Mouse (Mus musculus) cerebellum, postnatal 10 days (tissue): ENCODE measurements around the gene Neurod6.

Source experiments
- DNase-seq, 2 experiments: peaks; one replicate each; pipeline ENCODE4 v3.0.0; 2021; ENCODE audit warnings: mixed read lengths in 2 of 2

Neurod6 gene

DNA sequence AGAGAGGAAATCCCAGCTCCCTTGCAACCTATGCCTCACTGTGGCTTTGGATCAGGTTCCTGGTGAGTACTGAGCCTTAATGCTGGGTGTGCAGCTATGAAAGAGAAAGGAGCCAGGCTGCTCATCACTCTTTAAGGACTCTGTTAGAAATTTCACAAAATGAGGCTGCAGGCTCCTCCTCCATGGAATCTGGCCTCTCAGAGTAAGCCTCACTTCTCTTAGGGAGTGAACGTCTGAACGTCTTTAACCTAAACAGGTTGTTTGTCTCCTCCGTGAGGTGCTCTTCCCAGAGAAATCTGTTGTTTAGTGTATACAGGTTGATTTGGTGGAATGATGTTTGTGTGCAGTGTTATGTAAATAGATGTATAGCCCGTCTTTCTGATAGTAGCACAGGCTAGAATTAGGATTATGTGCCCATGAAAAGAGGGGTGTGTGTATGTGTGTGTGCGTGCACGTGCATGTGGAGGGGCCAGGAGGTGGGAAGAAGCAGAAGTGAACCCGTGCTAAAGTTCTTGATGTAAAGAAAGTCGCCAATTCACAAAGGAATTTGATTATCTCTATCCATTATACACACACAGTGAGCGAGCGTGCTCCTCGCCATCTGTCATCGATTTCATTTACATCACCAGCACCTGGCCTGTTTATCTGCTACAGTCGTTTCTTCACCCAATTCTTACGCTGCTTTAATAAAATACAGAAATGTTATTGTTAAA lies 34.8 kb downstream of the Neurod6 start:
- peak in 1 of 2 experiments; percentile 37 for DNase-seq

DNA sequence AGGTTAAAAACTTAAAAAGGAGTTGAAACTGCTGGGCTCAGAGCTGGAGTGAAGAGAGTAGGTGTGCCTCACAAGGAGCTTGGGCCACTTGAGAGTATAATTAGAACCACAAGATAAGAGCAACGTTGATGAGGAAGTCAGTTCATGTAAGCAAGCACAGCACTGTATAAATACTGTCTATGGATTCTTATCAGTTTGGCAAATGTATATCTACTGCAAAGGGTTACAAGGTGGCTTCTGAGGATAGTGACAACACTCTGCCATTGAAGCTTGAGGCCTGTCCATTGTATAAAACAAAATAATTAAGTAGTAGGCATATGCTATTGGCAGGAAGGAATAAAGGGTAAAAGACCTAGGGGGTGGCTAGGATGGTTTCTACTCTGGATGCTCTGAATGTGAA lies 46.4 kb downstream of the Neurod6 start:
- DNase-seq = no peak
